Mouse (Mus musculus): ENCODE results near the gene Ywhae. TPM values are rescaled to one million over a fixed set of nuclear protein-coding genes. Genes with fewer than 3 reads are reported as not detected.
"Not testable (repeated sequence)": the region's sequence is repeated elsewhere in the genome, so short reads cannot be mapped to it uniquely, and the experiment has no call there.

Gene Ywhae
- polyA plus RNA-seq, 1 experiment: 337 TPM

- Histone ChIP-seq H3K4me1 (ENCODE audit: control insufficient read depth, insufficient read depth, low read length) (peaks cover 5% of the 10 kb centered on the region; the same call in 1 of the 2 replicates), H3K27ac (ENCODE audit: insufficient read depth, low read depth, low read length) (no peak overlapping the region), H3K4me3 (ENCODE audit: insufficient read depth, low read length) (no peak overlapping the region)
- TF ChIP-seq CTCF (IDR thresholded peaks at IDR 0.05; ENCODE audit: low read depth, low read length): no peak
- no peak for TF ChIP-seq POLR2A (IDR thresholded peaks at IDR 0.05; ENCODE audit: borderline replicate concordance, low read depth, low read length)
Observed at GRCm38 (mm10) chr11:75702761-75703160, 29.9 kb upstream of the Ywhae start.

DNA sequence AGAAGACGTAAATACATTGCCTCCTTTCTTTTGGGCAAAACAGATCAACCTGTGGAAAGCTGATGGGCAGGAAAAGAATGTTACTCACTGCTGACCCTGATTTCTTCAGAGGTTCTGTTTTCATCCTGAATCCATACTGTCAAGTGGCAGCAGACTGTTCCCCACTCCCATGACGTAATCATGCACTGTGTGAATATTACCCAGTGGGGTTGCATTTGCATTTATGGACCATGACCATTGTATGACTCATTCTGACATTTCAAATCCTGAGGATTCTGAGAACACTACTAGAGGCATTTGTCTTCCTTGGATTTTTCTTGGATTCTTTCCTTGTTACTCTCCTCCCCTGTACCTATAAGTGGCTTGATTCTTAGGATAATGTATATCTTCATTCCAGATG is 28.9 kb upstream of the Ywhae start:
- TF ChIP-seq CTCF (IDR thresholded peaks at IDR 0.05; ENCODE audit: low read depth, low read length): no peak
- no peak for TF ChIP-seq POLR2A (IDR thresholded peaks at IDR 0.05; ENCODE audit: borderline replicate concordance, low read depth, low read length)

DNA sequence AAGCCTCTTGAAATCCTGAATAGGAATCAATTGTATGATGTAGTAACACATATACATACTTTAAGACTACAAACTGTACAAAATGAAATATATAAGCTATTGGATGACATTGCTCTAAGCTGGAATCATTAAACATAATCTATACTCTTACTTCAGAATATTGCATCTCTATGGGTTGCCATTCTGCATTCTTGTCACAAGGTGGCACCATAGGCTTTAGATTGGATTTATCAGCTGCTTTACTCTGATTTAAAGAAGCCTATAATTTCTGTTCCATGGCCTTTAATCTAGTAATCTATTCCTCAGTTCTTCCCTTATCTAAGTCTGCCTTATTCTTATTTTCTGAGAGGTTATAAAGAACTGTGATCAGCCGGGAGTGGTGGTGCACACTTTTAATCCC is 18.7 kb upstream of the Ywhae start:
- no peak for TF ChIP-seq CTCF (IDR thresholded peaks at IDR 0.05; ENCODE audit: low read depth, low read length)
- TF ChIP-seq POLR2A (IDR thresholded peaks at IDR 0.05; ENCODE audit: borderline replicate concordance, low read depth, low read length): no peak
- Histone ChIP-seq H3K27ac (ENCODE audit: insufficient read depth, low read depth, low read length) (no peak overlapping the region), H3K4me1 (ENCODE audit: control insufficient read depth, insufficient read depth, low read length) (no peaks in the 10 kb centered on the region), H3K4me3 (ENCODE audit: insufficient read depth, low read length) (no peak overlapping the region)

More for the DNA sequence above, 28.9 kb upstream of the Ywhae start:
- peaks cover 5% of the 10 kb centered on the region; the same call in 1 of the 2 replicates for H3K4me1 ChIP-seq (ENCODE audit: control insufficient read depth, insufficient read depth, low read length)
- H3K4me3 ChIP-seq (ENCODE audit: insufficient read depth, low read length): no peak overlapping the region
- H3K27ac ChIP-seq (ENCODE audit: insufficient read depth, low read depth, low read length): no peak overlapping the region

DNA sequence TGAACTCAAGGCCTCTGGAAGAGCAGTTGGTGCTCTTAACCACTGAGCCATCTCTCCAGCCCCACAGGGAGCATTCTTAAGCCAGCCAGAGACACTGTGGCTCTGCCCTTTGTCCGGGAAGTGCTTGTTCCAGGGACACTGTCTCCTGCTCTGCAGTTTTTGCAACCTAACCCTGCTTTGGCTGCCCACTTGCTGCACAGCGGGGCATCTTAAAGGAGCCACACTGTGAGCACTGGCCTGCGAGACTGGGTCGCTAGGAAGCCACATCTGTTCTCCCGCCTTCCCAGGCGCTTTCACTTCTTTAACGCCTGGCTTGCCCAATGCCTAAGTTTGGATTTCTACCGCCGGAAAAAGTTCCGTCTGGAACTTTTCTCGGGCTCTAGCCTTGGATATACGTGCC is 17.1 kb upstream of the Ywhae start:
- TF ChIP-seq CTCF (IDR thresholded peaks at IDR 0.05; ENCODE audit: low read depth, low read length) (no peak), POLR2A (IDR thresholded peaks at IDR 0.05; ENCODE audit: borderline replicate concordance, low read depth, low read length) (no peak)

GRCm38 (mm10) chr11:75716661-75717325 is 15.9 kb upstream of the Ywhae start:
- Histone ChIP-seq H3K27ac (ENCODE audit: insufficient read depth, low read depth, low read length) (no peak overlapping the region), H3K4me3 (ENCODE audit: insufficient read depth, low read length) (no peak overlapping the region), H3K4me1 (ENCODE audit: control insufficient read depth, insufficient read depth, low read length) (no peaks in the 10 kb centered on the region)
- TF ChIP-seq CTCF (IDR thresholded peaks at IDR 0.05; ENCODE audit: low read depth, low read length) (no peak), POLR2A (IDR thresholded peaks at IDR 0.05; ENCODE audit: borderline replicate concordance, low read depth, low read length) (no peak)

More for the DNA sequence above, 17.1 kb upstream of the Ywhae start:
- Histone ChIP-seq H3K27ac (ENCODE audit: insufficient read depth, low read depth, low read length) (no peak overlapping the region), H3K4me3 (ENCODE audit: insufficient read depth, low read length) (no peak overlapping the region), H3K4me1 (ENCODE audit: control insufficient read depth, insufficient read depth, low read length) (no peaks in the 10 kb centered on the region)

- TF ChIP-seq POLR2A (IDR thresholded peaks at IDR 0.05; ENCODE audit: borderline replicate concordance, low read depth, low read length): no peak
- no peak for TF ChIP-seq CTCF (IDR thresholded peaks at IDR 0.05; ENCODE audit: low read depth, low read length)
- H3K4me1 ChIP-seq (ENCODE audit: control insufficient read depth, insufficient read depth, low read length): 0 out of 2 replicates have a peak, but pooled peaks cover 1% of the 10 kb centered on the region
- no peak overlapping the region for H3K27ac ChIP-seq (ENCODE audit: insufficient read depth, low read depth, low read length)
- no peak overlapping the region for H3K4me3 ChIP-seq (ENCODE audit: insufficient read depth, low read length)
Observed at GRCm38 (mm10) chr11:75722339-75722738, 10.3 kb upstream of the Ywhae start.

DNA sequence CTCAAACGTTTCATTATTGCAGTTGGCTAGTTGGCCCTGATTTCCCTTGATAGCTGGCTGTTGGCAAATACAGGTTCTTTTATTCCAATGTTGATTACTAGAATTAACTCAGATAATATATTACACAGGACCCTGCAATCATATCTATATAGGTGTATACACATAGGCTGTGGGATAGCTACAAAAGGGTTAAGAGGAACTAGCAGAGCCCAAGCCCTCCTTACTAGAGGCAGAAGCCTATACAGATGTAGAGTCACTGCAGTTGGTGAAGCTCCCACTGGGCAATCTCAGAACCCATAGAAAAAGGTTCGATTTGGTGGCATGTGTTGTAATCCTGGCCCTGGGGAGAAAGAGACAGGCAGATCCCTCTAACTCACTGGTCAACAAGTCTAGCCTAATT is 5.5 kb upstream of the Ywhae start:
- TF ChIP-seq POLR2A (IDR thresholded peaks at IDR 0.05; ENCODE audit: borderline replicate concordance, low read depth, low read length) (no peak), CTCF (IDR thresholded peaks at IDR 0.05; ENCODE audit: low read depth, low read length) (no peak)
- H3K27ac ChIP-seq (ENCODE audit: insufficient read depth, low read depth, low read length): no peak overlapping the region
- peaks cover 6% of the 10 kb centered on the region for H3K4me1 ChIP-seq (ENCODE audit: control insufficient read depth, insufficient read depth, low read length)
- H3K4me3 ChIP-seq (ENCODE audit: insufficient read depth, low read length): no peak overlapping the region

GRCm38 (mm10) chr11:75727659-75728058 is 5.0 kb upstream of the Ywhae start:
- not testable (repeated sequence) for H3K27ac ChIP-seq (ENCODE audit: insufficient read depth, low read depth, low read length); H3K4me1 ChIP-seq (ENCODE audit: control insufficient read depth, insufficient read depth, low read length); H3K4me3 ChIP-seq (ENCODE audit: insufficient read depth, low read length)

DNA sequence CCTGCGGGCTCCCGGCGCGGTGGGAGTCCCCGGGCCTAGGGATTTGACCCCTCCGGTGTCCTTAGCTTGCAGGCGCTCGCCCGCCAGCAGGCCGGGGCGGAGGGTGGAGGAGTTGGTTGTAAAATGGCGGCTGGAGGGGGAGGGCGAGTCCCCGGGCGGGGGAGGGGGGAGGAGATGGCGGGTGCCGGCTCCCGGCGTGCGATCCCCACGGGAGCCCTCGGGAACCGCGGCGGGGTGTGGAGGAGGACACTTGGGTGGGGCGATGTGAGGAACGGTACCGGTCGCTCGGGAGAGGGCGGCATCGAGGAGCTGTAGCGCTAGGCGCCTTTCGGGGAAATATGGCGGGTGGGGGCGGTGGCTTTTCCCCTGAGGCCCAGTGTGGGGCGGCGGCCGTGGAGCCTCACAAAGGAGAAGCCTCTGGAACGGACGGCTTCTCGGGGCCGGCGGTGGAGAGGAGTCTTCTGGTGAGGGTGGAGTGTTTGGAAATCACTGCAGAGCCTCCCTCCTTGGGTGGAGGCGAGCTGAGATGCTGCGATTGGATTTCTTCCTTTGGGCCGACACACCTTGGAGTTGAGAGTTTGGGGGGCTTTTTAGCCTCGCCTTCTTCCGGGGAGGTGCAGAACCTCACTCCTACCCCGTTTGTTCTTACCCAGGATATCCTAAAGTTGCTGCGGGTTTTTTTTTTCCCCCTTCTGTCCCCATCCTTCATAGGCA is 715 bp downstream of the Ywhae start:
- peak overlapping the region; percentile 69 for H3K4me3 ChIP-seq (ENCODE audit: insufficient read depth, low read length)
- TF ChIP-seq CTCF (IDR thresholded peaks at IDR 0.05; ENCODE audit: low read depth, low read length) (no peak), POLR2A (IDR thresholded peaks at IDR 0.05; ENCODE audit: borderline replicate concordance, low read depth, low read length) (no peak)
- peak overlapping the region; percentile 96 for H3K27ac ChIP-seq (ENCODE audit: insufficient read depth, low read depth, low read length)
- H3K4me1 ChIP-seq (ENCODE audit: control insufficient read depth, insufficient read depth, low read length): peaks cover 21% of the 10 kb centered on the region

- Histone ChIP-seq H3K4me1 (ENCODE audit: control insufficient read depth, insufficient read depth, low read length) (peaks cover 25% of the 10 kb centered on the region), H3K27ac (ENCODE audit: insufficient read depth, low read depth, low read length) (no peak overlapping the region), H3K4me3 (ENCODE audit: insufficient read depth, low read length) (no peak overlapping the region)
- TF ChIP-seq CTCF (IDR thresholded peaks at IDR 0.05; ENCODE audit: low read depth, low read length): no peak
- no peak for TF ChIP-seq POLR2A (IDR thresholded peaks at IDR 0.05; ENCODE audit: borderline replicate concordance, low read depth, low read length)
Observed at GRCm38 (mm10) chr11:75735462-75736252, 3.0 kb downstream of the Ywhae start.

Data from bone marrow macrophage, adult 2 months (primary cell).